Mouse (Mus musculus): ENCODE results near the gene Qrich2.

GRCm38 (mm10) chr11:116447822-116448221, 18.2 kb downstream of the Qrich2 start:
- TF ChIP-seq HCFC1 (IDR thresholded peaks at IDR 0.05; ENCODE audit: low read depth, low read length): no peak
- TF ChIP-seq ELF1 (IDR thresholded peaks at IDR 0.05; ENCODE audit: low read depth, low read length): no peak
- TF ChIP-seq CTCF (conservative IDR thresholded peaks at IDR 0.05 in 1 of 2, IDR thresholded peaks at IDR 0.05 in 1 of 2; ENCODE audit: low read depth in 2 of 2, low read length in 2 of 2): peak in 1 of 2 experiments; percentile 41; a peak in 2 of 4 replicates
- TF ChIP-seq BHLHE40 (IDR thresholded peaks at IDR 0.05; ENCODE audit: low read depth, low read length): no peak
- no peak for TF ChIP-seq UBTF (IDR thresholded peaks at IDR 0.05; ENCODE audit: low read depth, low read length)
- no peak for TF ChIP-seq MAX (IDR thresholded peaks at IDR 0.05; ENCODE audit: low read length)
- TF ChIP-seq POLR2A (IDR thresholded peaks at IDR 0.05; ENCODE audit: low read depth, low read length): no peak

Measured in CH12.LX (cell line).